Mouse (Mus musculus) CH12F3 (cell line): ENCODE results near the gene Agpat4.

Experiments used
- in situ Hi-C: fragments of 300-500 bp; cut with MboI; formaldehyde crosslinking; loops from 2 replicates; pipeline ENCODE4 v1.14.3; 2020; ENCODE audit warnings: low sequenced_read_pairs

Agpat4 gene

GRCm38 (mm10) chr17:12159187-12160060, 40.9 kb downstream of the Agpat4 start:
- in situ Hi-C loops: no loop called here

GRCm38 (mm10) chr17:12160061-12160421, 41.5 kb downstream of the Agpat4 start:
- in situ Hi-C loops: no loop called here

GRCm38 (mm10) chr17:12160540-12160939, 42.0 kb downstream of the Agpat4 start:
- in situ Hi-C loops: no loop called here

GRCm38 (mm10) chr17:12160984-12161764, 42.7 kb downstream of the Agpat4 start:
- in situ Hi-C loops: no loop called here

GRCm38 (mm10) chr17:12161877-12162276, 43.4 kb downstream of the Agpat4 start:
- in situ Hi-C loops: no loop called here

- in situ Hi-C loops: no loop called here
Measured at GRCm38 (mm10) chr17:12162824-12163223, 44.3 kb downstream of the Agpat4 start.

GRCm38 (mm10) chr17:12163403-12163802, 44.9 kb downstream of the Agpat4 start:
- in situ Hi-C loops: no loop called here

- in situ Hi-C loops: no loop called here
Measured at GRCm38 (mm10) chr17:12163903-12164302, 45.4 kb downstream of the Agpat4 start.

- in situ Hi-C loops: no loop called here
Measured at GRCm38 (mm10) chr17:12164507-12164906, 46.0 kb downstream of the Agpat4 start.

GRCm38 (mm10) chr17:12165009-12165695, 46.6 kb downstream of the Agpat4 start:
- in situ Hi-C loops: no loop called here

- in situ Hi-C loops: no loop called here
Measured at GRCm38 (mm10) chr17:12165701-12166100, 47.2 kb downstream of the Agpat4 start.

GRCm38 (mm10) chr17:12168536-12168935, 50.0 kb downstream of the Agpat4 start:
- in situ Hi-C loops: no loop called here

- in situ Hi-C loops: no loop called here
Measured at GRCm38 (mm10) chr17:12169326-12169836, 50.9 kb downstream of the Agpat4 start.

GRCm38 (mm10) chr17:12170791-12171497, 52.4 kb downstream of the Agpat4 start:
- in situ Hi-C loops: no loop called here

- in situ Hi-C loops: no loop called here
Measured at GRCm38 (mm10) chr17:12171666-12172065, 53.2 kb downstream of the Agpat4 start.

GRCm38 (mm10) chr17:12174221-12174620, 55.7 kb downstream of the Agpat4 start:
- in situ Hi-C loops: no loop called here

GRCm38 (mm10) chr17:12174896-12175295, 56.4 kb downstream of the Agpat4 start:
- in situ Hi-C loops: no loop called here

GRCm38 (mm10) chr17:12175626-12176025, 57.1 kb downstream of the Agpat4 start:
- in situ Hi-C loops: no loop called here

- in situ Hi-C loops: no loop called here
Measured at GRCm38 (mm10) chr17:12179339-12179738, 60.8 kb downstream of the Agpat4 start.

GRCm38 (mm10) chr17:12179766-12180165, 61.3 kb downstream of the Agpat4 start:
- in situ Hi-C loops: no loop called here
